Mouse (Mus musculus) limb, embryonic 15.5 days (tissue): ENCODE results near the gene Clcnka. TPM values are rescaled to one million over a fixed set of nuclear protein-coding genes. Genes with fewer than 3 reads are reported as not detected.

ENCODE experiments used
- ATAC-seq: fragments of 200-750 bp; cut with Nextera tagmentation; 2 replicates; pipeline ENCODE4 v1.8.0; 2017; ENCODE audit warnings: low read depth, moderate TSS enrichment; ENCODE audit not compliant: insufficient number of reproducible peaks, low FRiP score, low TSS enrichment
- H3K27ac ChIP-seq: fragments of 300-500 bp; sonication (generic); 2 replicates; pipeline ENCODE4 v1.5.1; 2015; ENCODE audit warnings: moderate library complexity, mild to moderate bottlenecking, inconsistent platforms
- H3K27me3 ChIP-seq: fragments of 300-500 bp; sonication (generic); 2 replicates; pipeline ENCODE4 v1.6.1; 2015; ENCODE audit warnings: inconsistent platforms
- H3K36me3 ChIP-seq: fragments of 300-500 bp; sonication (generic); 2 replicates; pipeline ENCODE4 v1.6.1; 2015; ENCODE audit warnings: inconsistent platforms
- H3K4me1 ChIP-seq: fragments of 300-500 bp; sonication (generic); 2 replicates; pipeline ENCODE4 v1.6.1; 2015; ENCODE audit warnings: inconsistent platforms
- H3K4me2 ChIP-seq: fragments of 300-500 bp; sonication (generic); 2 replicates; pipeline ENCODE4 v1.6.1; 2015; ENCODE audit warnings: mild to moderate bottlenecking, inconsistent platforms
- H3K4me3 ChIP-seq: fragments of 300-500 bp; sonication (generic); 2 replicates; pipeline ENCODE4 v1.5.1; 2015; ENCODE audit warnings: mild to moderate bottlenecking, inconsistent platforms
- H3K9ac ChIP-seq: fragments of 300-500 bp; sonication (generic); 2 replicates; pipeline ENCODE4 v1.6.1; 2015; ENCODE audit warnings: inconsistent platforms
- H3K9me3 ChIP-seq: fragments of 300-500 bp; sonication (generic); 2 replicates; pipeline ENCODE4 v1.6.1; 2016; ENCODE audit warnings: inconsistent platforms
- WGBS: fragments of 180-500 bp; shearing (Covaris S2); methylation state at CpG from one replicate; pipeline ENCODE4 v1.1.7; 2015; 5-methylcytosine and 5-hydroxymethylcytosine counted together
- microRNA-seq: library from miRNA; unstranded; fragments of <30 nt; microRNA quantifications from one replicate; pipeline ENCODE4, GENCODE M21; 2016
- polyA plus RNA-seq: library from polyadenylated mRNA; unstranded; fragments of >200 nt; fragmentation: Nextera tagmentation; extraction: Ambion mirVana; gene quantifications from 2 replicates; pipeline ENCODE4 v1.2.1, GENCODE M21; 2015

Clcnka gene
- polyA plus RNA-seq, 1 experiment from 2014 or later: 0.33 TPM

DNA sequence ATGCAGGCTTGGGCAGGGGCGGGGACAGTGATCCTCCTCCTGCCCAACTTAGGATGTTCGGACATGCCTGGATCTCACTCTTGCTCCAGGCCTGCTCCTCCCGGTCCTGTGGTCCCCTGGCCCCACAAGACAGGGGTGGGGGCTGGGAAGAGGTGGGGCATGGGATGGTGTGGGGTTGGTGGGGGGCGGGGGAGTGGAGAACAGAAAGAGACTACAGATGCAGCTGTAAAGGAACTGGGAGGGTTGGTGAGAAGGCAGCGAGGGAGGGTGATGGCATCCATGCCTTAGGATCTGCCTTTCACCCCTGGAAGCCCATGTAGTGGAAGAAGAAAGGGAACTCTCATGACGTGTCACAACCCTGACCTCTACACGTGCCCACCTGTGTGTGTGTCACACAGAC, 57.0 kb downstream of the Clcnka start:
- H3K27ac ChIP-seq: no peak overlapping the region
- ATAC-seq: no peak
- H3K9ac ChIP-seq: no peak overlapping the region

DNA sequence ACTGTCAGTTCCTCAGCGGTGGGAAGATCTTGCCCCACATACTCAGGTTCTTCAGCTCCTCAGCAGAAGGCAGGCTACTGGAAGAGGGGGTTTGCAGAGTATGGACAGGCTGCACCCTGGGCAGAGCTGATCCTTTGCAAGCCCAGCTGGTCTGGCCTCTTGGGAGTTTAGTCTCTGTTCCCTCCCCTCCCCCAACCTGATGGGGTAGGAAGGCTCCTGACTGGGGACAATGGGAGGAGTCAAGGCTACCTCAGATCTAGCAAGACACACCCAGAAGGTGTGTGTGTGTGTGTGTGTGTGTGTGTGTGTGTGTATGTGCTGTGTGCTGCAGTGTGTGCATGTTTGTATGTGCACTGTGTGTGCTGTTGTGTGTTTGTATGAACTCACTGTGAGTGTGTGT, 59.7 kb downstream of the Clcnka start:
- peak overlapping the region; percentile 74 for H3K27ac ChIP-seq
- H3K4me3 ChIP-seq: no peak overlapping the region
- ATAC-seq: no peak
- WGBS: 20% methylated on average over 1 of the region's 1 CpGs
- no peaks in the 10 kb centered on the region for H3K36me3 ChIP-seq
- no peaks in the 10 kb centered on the region for H3K9me3 ChIP-seq
- H3K4me2 ChIP-seq: 0 out of 2 replicates have a peak overlapping the region, but pooled peaks have one; percentile 13
- no peaks in the 10 kb centered on the region for H3K27me3 ChIP-seq
- no peak overlapping the region for H3K9ac ChIP-seq
- peaks cover 61% of the 10 kb centered on the region for H3K4me1 ChIP-seq

More for the DNA sequence above, 57.0 kb downstream of the Clcnka start:
- no peak overlapping the region for H3K4me3 ChIP-seq
- no peaks in the 10 kb centered on the region for H3K27me3 ChIP-seq
- H3K4me1 ChIP-seq: peaks cover 35% of the 10 kb centered on the region
- H3K36me3 ChIP-seq: no peaks in the 10 kb centered on the region
- H3K9me3 ChIP-seq: no peaks in the 10 kb centered on the region
- 60% methylated on average over 7 of the region's 7 CpGs for WGBS
- no peak overlapping the region for H3K4me2 ChIP-seq

DNA sequence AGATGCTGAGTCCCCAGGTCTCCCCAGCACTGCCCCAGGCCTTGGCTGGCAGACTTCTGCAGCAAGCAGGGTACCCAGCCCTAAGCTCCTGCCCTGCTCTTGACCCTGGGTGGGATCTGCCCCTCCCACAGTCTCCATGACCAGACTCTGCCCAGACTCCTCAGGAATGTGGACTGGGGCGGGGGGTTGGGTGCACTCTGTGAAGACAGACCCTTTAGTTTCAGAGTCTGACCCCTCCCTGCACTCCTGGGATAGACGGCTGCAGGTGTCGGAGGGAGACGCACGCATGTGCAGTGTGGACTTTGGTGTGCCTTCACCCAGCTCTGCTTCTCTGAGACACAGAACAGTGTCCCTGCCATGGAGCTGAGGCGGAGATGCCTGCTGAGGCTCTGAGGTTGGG, 60.5 kb downstream of the Clcnka start:
- H3K27me3 ChIP-seq: no peaks in the 10 kb centered on the region
- H3K4me1 ChIP-seq: peaks cover 68% of the 10 kb centered on the region
- H3K27ac ChIP-seq: peak overlapping the region; percentile 74
- no peaks in the 10 kb centered on the region for H3K9me3 ChIP-seq
- ATAC-seq: peak; percentile 46; the same call in 1 of the 2 replicates
- peak overlapping the region; percentile 13; the same call in 1 of the 2 replicates for H3K4me2 ChIP-seq
- no peak overlapping the region for H3K4me3 ChIP-seq
- 9% methylated on average over 6 of the region's 6 CpGs for WGBS
- H3K9ac ChIP-seq: no peak overlapping the region
- no peaks in the 10 kb centered on the region for H3K36me3 ChIP-seq

DNA sequence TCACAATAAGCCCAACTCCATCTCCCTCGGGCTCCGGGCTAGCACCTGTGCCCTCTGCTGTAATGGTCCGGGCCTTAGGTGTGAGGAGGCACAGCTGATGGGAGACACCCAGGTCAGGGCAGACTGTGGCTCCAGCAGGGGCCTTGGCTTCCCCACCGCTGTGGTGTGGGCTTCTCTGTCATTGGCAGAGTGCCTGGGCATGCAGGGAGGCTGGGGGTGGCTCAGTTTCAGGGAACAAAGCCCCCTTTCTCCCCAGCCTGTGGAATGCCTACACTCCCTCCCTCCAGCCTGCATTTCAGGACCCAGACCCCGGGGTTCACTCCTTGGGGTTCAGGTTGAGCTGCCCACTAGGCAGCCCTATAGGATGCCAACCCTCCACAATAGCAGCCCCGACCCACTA, 62.3 kb downstream of the Clcnka start:
- H3K4me1 ChIP-seq: peaks cover 65% of the 10 kb centered on the region
- H3K27me3 ChIP-seq: no peaks in the 10 kb centered on the region
- H3K27ac ChIP-seq: peak overlapping the region; percentile 65
- H3K36me3 ChIP-seq: no peaks in the 10 kb centered on the region
- 52% methylated on average over 6 of the region's 6 CpGs for WGBS
- no peak overlapping the region for H3K9ac ChIP-seq
- H3K9me3 ChIP-seq: no peaks in the 10 kb centered on the region
- no peak overlapping the region for H3K4me3 ChIP-seq
- no peak overlapping the region for H3K4me2 ChIP-seq
- no peak for ATAC-seq

DNA sequence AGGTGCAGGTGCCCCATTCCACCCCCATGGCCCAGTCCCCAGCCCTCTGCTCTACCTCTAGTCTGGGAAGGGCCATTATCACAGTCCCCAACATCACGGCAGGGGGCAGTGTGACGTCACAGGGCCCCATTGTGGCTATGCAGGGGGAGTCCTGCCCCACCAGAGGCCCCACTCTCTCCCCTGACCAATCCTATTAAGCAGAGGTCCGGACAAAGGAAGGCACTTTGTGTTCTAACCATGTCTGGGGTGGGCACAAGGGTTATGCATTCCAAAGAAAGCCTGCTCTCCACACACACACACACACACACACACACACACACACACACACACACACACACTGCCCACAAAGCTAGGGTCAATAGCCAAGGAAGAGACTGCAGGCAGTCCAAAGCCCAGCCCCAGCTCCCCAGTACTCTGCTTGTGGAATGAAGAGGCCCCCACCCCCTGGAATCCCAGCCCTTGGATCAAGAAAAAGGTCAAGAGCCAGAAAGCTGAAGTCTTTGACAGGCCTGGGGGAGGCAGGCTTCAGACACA, 63.2 kb downstream of the Clcnka start:
- WGBS: 31% methylated on average over 3 of the region's 3 CpGs
- Histone ChIP-seq H3K4me1 (peaks cover 60% of the 10 kb centered on the region), H3K4me3 (no peak overlapping the region), H3K4me2 (no peak overlapping the region), H3K27me3 (no peaks in the 10 kb centered on the region), H3K9ac (no peak overlapping the region), H3K9me3 (no peaks in the 10 kb centered on the region), H3K27ac (peak overlapping the region; percentile 72), H3K36me3 (no peaks in the 10 kb centered on the region)
- no peak for ATAC-seq

DNA sequence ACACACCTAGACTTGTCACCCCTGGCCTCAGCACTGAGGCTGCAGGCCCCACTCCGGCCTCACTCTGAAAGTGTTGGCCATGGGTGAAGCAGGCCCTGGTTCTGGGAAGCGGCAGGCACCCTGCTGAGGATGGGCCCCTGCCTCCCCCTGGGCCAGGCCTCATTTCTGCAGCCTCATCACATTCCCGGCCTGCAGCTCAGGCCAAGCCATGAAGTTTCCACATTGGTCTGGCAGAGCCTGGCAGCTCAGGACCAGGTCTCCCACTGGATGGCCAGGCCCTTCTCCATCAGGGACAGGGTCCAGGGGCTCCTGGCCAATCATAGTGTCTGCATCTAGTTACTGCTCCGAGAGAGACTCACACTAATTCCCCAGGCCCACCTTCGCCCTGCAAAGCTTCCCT, 63.8 kb downstream of the Clcnka start:
- WGBS: 57% methylated on average over 5 of the region's 5 CpGs
- H3K9me3 ChIP-seq: no peaks in the 10 kb centered on the region
- H3K4me3 ChIP-seq: no peak overlapping the region
- H3K27me3 ChIP-seq: no peaks in the 10 kb centered on the region
- peak overlapping the region; percentile 72 for H3K27ac ChIP-seq
- peaks cover 60% of the 10 kb centered on the region for H3K4me1 ChIP-seq
- no peaks in the 10 kb centered on the region for H3K36me3 ChIP-seq
- no peak overlapping the region for H3K9ac ChIP-seq
- no peak overlapping the region for H3K4me2 ChIP-seq
- ATAC-seq: no peak

Small RNAs within 50 kb of the gene (microRNA-seq; reads per million reads assigned to microRNA genes)
- gene Gm25690: not detected

Other genes starting within 250 kb of the Clcnka start
- gene Rsg1, start 184.8 kb downstream of the Clcnka start, polyA plus RNA-seq: 6.0 and 6.4 TPM in 2 replicates
- 16.3 and 19.7 TPM in 2 replicates for gene Arhgef19, start 159.2 kb downstream of the Clcnka start, polyA plus RNA-seq
- gene Epha2, start 97.5 kb downstream of the Clcnka start, polyA plus RNA-seq: 6.2 and 6.5 TPM in 2 replicates
- gene Fam131c, start 30.5 kb downstream of the Clcnka start, polyA plus RNA-seq: 1.6 and 1.9 TPM in 2 replicates
- not detected in 2 replicates for gene Clcnkb, start 17.3 kb upstream of the Clcnka start, polyA plus RNA-seq
- gene Hspb7, start 22.1 kb upstream of the Clcnka start, polyA plus RNA-seq: 1.7 and 5.4 TPM in 2 replicates
- gene Srarp, start 37.4 kb upstream of the Clcnka start, polyA plus RNA-seq: not detected in 2 replicates
- 31.2 and 33.2 TPM in 2 replicates for gene Zbtb17, start 45.9 kb upstream of the Clcnka start, polyA plus RNA-seq
- gene Spen, start 139.9 kb upstream of the Clcnka start, polyA plus RNA-seq: 7.2 and 9.0 TPM in 2 replicates
- 27.1 and 29.3 TPM in 2 replicates for gene Fblim1, start 207.4 kb upstream of the Clcnka start, polyA plus RNA-seq
- 0.20 and 0.29 TPM in 2 replicates for gene Tmem82, start 219.9 kb upstream of the Clcnka start, polyA plus RNA-seq
- 0.14 and 0.52 TPM in 2 replicates for gene Slc25a34, start 225.1 kb upstream of the Clcnka start, polyA plus RNA-seq